Mouse (Mus musculus) MEL (cell line): ENCODE results near the gene Garnl3.

Experiments
- CTCF ChIP-seq, 3 experiments: IDR thresholded peaks in 2 of 3; conservative IDR thresholded peaks in 1 of 3; 2 replicates each; pipeline ENCODE4 v1.5.1; 2011 to 2012; ENCODE audit warnings: low read length in 3 of 3, low read depth in 2 of 3, mild to moderate bottlenecking in 2 of 3, improper control_type of control experiment in 1 of 3, inconsistent platforms in 1 of 3, mixed read lengths in 1 of 3, moderate library complexity in 1 of 3; ENCODE audit not compliant: control insufficient read depth in 1 of 3, insufficient read depth in 1 of 3, poor library complexity in 1 of 3, severe bottlenecking in 1 of 3
- HCFC1 ChIP-seq: IDR thresholded peaks from 2 replicates; pipeline ENCODE4 v1.6.1; 2012; ENCODE audit warnings: low read depth, mild to moderate bottlenecking, inconsistent platforms, low read length, improper control_type of control experiment, moderate library complexity
- MXI1 ChIP-seq: IDR thresholded peaks from 2 replicates; pipeline ENCODE4 v1.6.1; 2011; ENCODE audit warnings: mild to moderate bottlenecking, low read depth, low read length, improper control_type of control experiment
- MYB ChIP-seq: IDR thresholded peaks from 2 replicates; pipeline ENCODE4 v1.6.1; 2011; ENCODE audit warnings: mild to moderate bottlenecking, low read depth, low read length, improper control_type of control experiment
- NRF1 ChIP-seq: IDR thresholded peaks from 2 replicates; pipeline ENCODE4 v1.6.1; 2014; ENCODE audit warnings: low read depth, mild to moderate bottlenecking, inconsistent platforms, low read length, improper control_type of control experiment, moderate library complexity; ENCODE audit not compliant: poor library complexity, insufficient read depth, severe bottlenecking
- RAD21 ChIP-seq: IDR thresholded peaks from 2 replicates; pipeline ENCODE4 v1.6.1; 2011; ENCODE audit warnings: mild to moderate bottlenecking, low read depth, low read length, improper control_type of control experiment
- TCF12 ChIP-seq: IDR thresholded peaks from 2 replicates; pipeline ENCODE4 v1.6.1; 2014; ENCODE audit warnings: low read depth, mild to moderate bottlenecking, inconsistent platforms, low read length, improper control_type of control experiment, moderate library complexity
- USF2 ChIP-seq, 2 experiments: IDR thresholded peaks; 2 replicates each; pipeline ENCODE4 v1.6.1; 2011 to 2012; ENCODE audit warnings: improper control_type of control experiment in 2 of 2, low read length in 2 of 2, borderline replicate concordance in 1 of 2, inconsistent platforms in 1 of 2, low read depth in 1 of 2, mild to moderate bottlenecking in 1 of 2; ENCODE audit not compliant: insufficient read depth in 1 of 2

- TF ChIP-seq MXI1 (no peak), RAD21 (no peak), NRF1 (no peak), TCF12 (no peak), MYB (no peak), CTCF (IDR thresholded peaks at IDR 0.05 in 2 of 3, conservative IDR thresholded peaks at IDR 0.05 in 1 of 3; ENCODE audit: control insufficient read depth in 1 of 3, insufficient read depth in 1 of 3, low read depth in 2 of 3, low read length in 3 of 3, poor library complexity in 1 of 3, severe bottlenecking in 1 of 3) (no peak), USF2 (IDR thresholded peaks at IDR 0.05; ENCODE audit: borderline replicate concordance in 1 of 2, insufficient read depth in 1 of 2, low read depth in 1 of 2, low read length in 2 of 2) (no peak), HCFC1 (no peak)
Measured at GRCm38 (mm10) chr2:32938741-32939140, 192.7 kb downstream of the Garnl3 start.
